Mouse (Mus musculus) cortical plate, adult 2 months (tissue): Measurements from ENCODE around the gene Brat1.

ENCODE experiments used
- CTCF ChIP-seq: fragments of 200-500 bp; IDR thresholded peaks from 2 replicates; pipeline ENCODE4 v1.5.1; 2011; ENCODE audit warnings: mild to moderate bottlenecking, control low read depth, low read length; ENCODE audit not compliant: insufficient read depth; ENCODE audit errors: extremely low read depth
- POLR2A ChIP-seq: fragments of 200-500 bp; IDR thresholded peaks from 2 replicates; pipeline ENCODE4 v1.6.1; 2011; ENCODE audit warnings: mild to moderate bottlenecking, low read length, control low read depth; ENCODE audit not compliant: insufficient read depth; ENCODE audit errors: extremely low read depth

DNA sequence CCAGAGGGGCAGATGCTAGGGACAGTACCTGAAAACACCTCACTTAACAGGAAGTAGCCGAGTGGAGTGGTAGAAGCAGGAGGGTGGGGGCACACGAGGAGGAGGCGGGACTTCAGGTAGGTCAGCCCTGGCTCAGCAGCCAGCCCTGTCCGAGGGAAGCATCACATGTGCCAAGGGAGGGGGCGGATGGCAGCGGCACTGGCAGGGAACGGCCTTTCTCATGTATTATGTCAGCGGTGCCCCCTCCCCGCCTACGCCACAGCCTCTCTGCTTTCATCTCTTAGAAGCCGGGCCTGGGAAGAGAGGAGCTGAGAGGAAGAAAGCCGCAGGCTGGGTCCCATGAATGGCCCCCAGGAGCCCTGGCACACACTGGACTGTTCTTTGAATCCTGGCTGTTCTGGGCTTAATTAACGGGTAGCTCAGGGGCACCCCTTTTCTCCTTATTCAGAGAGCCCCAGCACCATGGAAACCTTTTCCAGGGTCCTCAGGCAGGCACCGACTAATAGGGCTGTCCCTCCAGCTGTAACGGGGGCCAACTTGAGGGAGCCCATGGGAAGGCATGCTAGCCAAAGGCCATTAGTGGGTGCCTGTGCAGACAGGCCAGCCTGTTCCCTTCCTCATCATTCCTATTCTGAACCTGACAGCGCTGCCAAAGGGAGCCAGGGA, 45.1 kb upstream of the Brat1 start:
- TF ChIP-seq CTCF: no peak
- no peak for TF ChIP-seq POLR2A
